Mouse (Mus musculus): Measurements from ENCODE around the gene Cpm.

- TF ChIP-seq CTCF (IDR thresholded peaks at IDR 0.05; ENCODE audit: low read depth, low read length) (no peak), POLR2A (IDR thresholded peaks at IDR 0.05; ENCODE audit: insufficient read depth, low read length) (no peak)
Measured at GRCm38 (mm10) chr10:117620530-117620929, 8.8 kb upstream of the Cpm start.

Data from ES-Bruce4 (cell line).